In the genomic region with DNA sequence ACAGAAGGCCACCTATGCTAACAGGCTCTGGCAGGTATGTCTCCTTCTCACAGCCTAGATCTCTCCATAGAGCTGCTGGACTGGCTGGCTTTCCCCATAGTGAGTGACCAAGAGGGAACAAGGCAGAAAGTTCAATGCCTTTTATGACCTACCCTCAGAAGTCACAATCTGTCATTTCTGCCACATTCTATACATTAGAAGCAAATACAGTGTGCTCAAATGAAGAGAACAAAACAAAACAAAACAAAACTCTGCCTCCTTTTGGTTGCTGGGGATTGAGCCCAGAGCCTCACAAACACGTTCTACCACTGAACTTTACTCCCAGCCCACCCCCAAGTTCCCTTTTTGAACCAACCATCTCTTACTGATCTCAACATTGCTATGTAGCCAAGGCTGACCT, we compare ENCODE assay signal across 9 mouse cellular contexts. TPM values are rescaled to one million over a fixed set of nuclear protein-coding genes. Genes with fewer than 3 reads are reported as not detected.
DNase-seq lines count a peak whose midpoint lies in the region; ATAC-seq and TF ChIP-seq lines count a peak whose summit lies in the region.
"Had no signal": no experiment of that assay in that cellular context is flagged by ENCODE, and none has a peak within 500 bp of the region (broad histone marks: within the 10 kb centered on the region; RNA-seq: fewer than 3 reads in every experiment).

A gene (minus strand): TSS at position 101 of the 400 bp plus-strand sequence.

- 61% methylated on average over 1 of the region's 1 CpGs for WGBS in forebrain, embryonic 13.5 days
- 80% methylated on average over 1 of the region's 1 CpGs for WGBS in limb, embryonic 13.5 days

- no peak within 1 kb of the TSS for H3K4me3 ChIP-seq in MEL (ENCODE audit: control insufficient read depth in 1 of 2, insufficient read depth in 1 of 2, low read depth in 2 of 2, low read length in 2 of 2)
- no peak within 1 kb of the TSS for H3K4me3 ChIP-seq in forebrain, embryonic 13.5 days
- H3K4me3 ChIP-seq in limb, embryonic 13.5 days, result no peak within 1 kb of the TSS
- H3K4me3 ChIP-seq: erythroblast, embryonic 14.5 days had no signal

- no peak within 1 kb of the TSS for H3K27ac ChIP-seq in MEL (ENCODE audit: control insufficient read depth, low read depth, low read length)
- H3K27ac ChIP-seq in forebrain, embryonic 13.5 days, result no peak within 1 kb of the TSS
- H3K27ac ChIP-seq in limb, embryonic 13.5 days, result no peak within 1 kb of the TSS

- no peaks in the 10 kb centered on the region for H3K36me3 ChIP-seq in MEL (ENCODE audit: control insufficient read depth in 1 of 2, insufficient read depth in 2 of 2, low read length in 2 of 2)
- no peaks in the 10 kb centered on the region for H3K36me3 ChIP-seq in forebrain, embryonic 13.5 days (ENCODE audit: poor library complexity, severe bottlenecking)
- H3K36me3 ChIP-seq in limb, embryonic 13.5 days, result no peaks in the 10 kb centered on the region

- no peak within 1 kb of the TSS for H3K9ac ChIP-seq in MEL (ENCODE audit: control insufficient read depth, low read depth, low read length, poor library complexity, severe bottlenecking)
- no peak within 1 kb of the TSS for H3K9ac ChIP-seq in forebrain, embryonic 13.5 days
- no peak within 1 kb of the TSS for H3K9ac ChIP-seq in limb, embryonic 13.5 days

- ATAC-seq in CD4-positive, CD25-positive, alpha-beta regulatory T cell, adult 4 months, result no peak
- no peak for ATAC-seq in forebrain, embryonic 13.5 days
- ATAC-seq in limb, embryonic 13.5 days (ENCODE audit: low FRiP score, low read depth), result no peak

- H3K79me2 ChIP-seq in MEL (ENCODE audit: control insufficient read depth, insufficient read depth, low read length, poor library complexity), result no peaks in the 10 kb centered on the region

- no peak for TF ChIP-seq CTCF in MEL (IDR thresholded peaks at IDR 0.05 in 2 of 3, conservative IDR thresholded peaks at IDR 0.05 in 1 of 3; ENCODE audit: control insufficient read depth in 1 of 3, insufficient read depth in 1 of 3, low read depth in 2 of 3, low read length in 3 of 3, poor library complexity in 1 of 3, severe bottlenecking in 1 of 3)

- no peak within 1 kb of the TSS for H3K4me2 ChIP-seq in forebrain, embryonic 13.5 days
- H3K4me2 ChIP-seq in limb, embryonic 13.5 days (replicated peaks), result no peak within 1 kb of the TSS

- no peak for TF ChIP-seq POLR2A in MEL (IDR thresholded peaks at IDR 0.05; ENCODE audit: control insufficient read depth in 1 of 2, insufficient read depth in 1 of 2, low read depth in 1 of 2, low read length in 2 of 2, poor library complexity in 1 of 2)

- no peak for TF ChIP-seq EP300 in MEL (IDR thresholded peaks at IDR 0.05; ENCODE audit: low read depth in 1 of 2, low read length in 2 of 2)

- TF ChIP-seq RAD21 in MEL (IDR thresholded peaks at IDR 0.05; ENCODE audit: low read depth, low read length), result no peak

- no peaks in the 10 kb centered on the region for H3K4me1 ChIP-seq in MEL (ENCODE audit: control insufficient read depth in 1 of 2, insufficient read depth in 2 of 2, low read length in 2 of 2)
- H3K4me1 ChIP-seq in forebrain, embryonic 13.5 days, result no peaks in the 10 kb centered on the region
- H3K4me1 ChIP-seq in limb, embryonic 13.5 days, result no peaks in the 10 kb centered on the region

- no peak for DNase-seq in MEL (ENCODE audit: low read depth, low spot score)
- no peak for DNase-seq in heart, postnatal 36 days
- no peak for DNase-seq in cerebellum, adult 8-10 months
- DNase-seq in kidney, adult 18-20 months, result no peak
- DNase-seq in thymus, postnatal 36 days, result no peak

- intact Hi-C loops in heart, postnatal 36 days (cut with DNase I), result no loop called here

- no peaks in the 10 kb centered on the region for H3K27me3 ChIP-seq in MEL (ENCODE audit: control insufficient read depth in 1 of 2, insufficient read depth in 2 of 2, low read length in 2 of 2)
- no peaks in the 10 kb centered on the region for H3K27me3 ChIP-seq in forebrain, embryonic 13.5 days
- H3K27me3 ChIP-seq in limb, embryonic 13.5 days, result no peaks in the 10 kb centered on the region

- no peaks in the 10 kb centered on the region for H3K9me3 ChIP-seq in MEL (replicated peaks; ENCODE audit: insufficient read depth, low read length)
- no peaks in the 10 kb centered on the region for H3K9me3 ChIP-seq in forebrain, embryonic 13.5 days (replicated peaks)
- no peaks in the 10 kb centered on the region for H3K9me3 ChIP-seq in limb, embryonic 13.5 days

TF ChIP-seq in MEL, 35 proteins besides CTCF, POLR2A, EP300 and RAD21:
- no peak for TF ChIP-seq ELF1 (IDR thresholded peaks at IDR 0.05; ENCODE audit: low read depth, low read length)
- TF ChIP-seq HCFC1 (IDR thresholded peaks at IDR 0.05; ENCODE audit: low read depth, low read length), result no peak
- TF ChIP-seq ZKSCAN1 (IDR thresholded peaks at IDR 0.05; ENCODE audit: low read depth, low read length), result no peak
- TF ChIP-seq ETS1 (IDR thresholded peaks at IDR 0.05; ENCODE audit: low read depth, low read length), result no peak
- TF ChIP-seq MYB (IDR thresholded peaks at IDR 0.05; ENCODE audit: low read depth, low read length), result no peak
- no peak for TF ChIP-seq ZMIZ1 (IDR thresholded peaks at IDR 0.05; ENCODE audit: low read depth, low read length)
- no peak for TF ChIP-seq NRF1 (IDR thresholded peaks at IDR 0.05; ENCODE audit: insufficient read depth, low read depth, low read length, poor library complexity, severe bottlenecking)
- no peak for TF ChIP-seq CHD2 (IDR thresholded peaks at IDR 0.05; ENCODE audit: low read length)
- TF ChIP-seq MAX (IDR thresholded peaks at IDR 0.05; ENCODE audit: low read length), result no peak
- TF ChIP-seq BHLHE40 (IDR thresholded peaks at IDR 0.05; ENCODE audit: borderline replicate concordance, low read depth, low read length), result no peak
- no peak for TF ChIP-seq E2F4 (IDR thresholded peaks at IDR 0.05; ENCODE audit: borderline replicate concordance, low read depth, low read length)
- no peak for TF ChIP-seq POLR2AphosphoS2 (IDR thresholded peaks at IDR 0.05; ENCODE audit: low read length)
- no peak for TF ChIP-seq SIN3A (IDR thresholded peaks at IDR 0.05; ENCODE audit: low read length)
- no peak for TF ChIP-seq GATA1 (IDR thresholded peaks at IDR 0.05; ENCODE audit: low read depth, low read length)
- TF ChIP-seq MXI1 (IDR thresholded peaks at IDR 0.05; ENCODE audit: low read depth, low read length), result no peak
- TF ChIP-seq RCOR1 (IDR thresholded peaks at IDR 0.05; ENCODE audit: low read depth, low read length), result no peak
- no peak for TF ChIP-seq GABPA (IDR thresholded peaks at IDR 0.05; ENCODE audit: low read depth, low read length)
- TF ChIP-seq UBTF (IDR thresholded peaks at IDR 0.05; ENCODE audit: borderline replicate concordance, insufficient read depth, low read depth, low read length), result no peak

RNA-seq across cellular contexts. Expression of the gene that starts here (rescaled TPM):
- polyA plus RNA-seq in CD4-positive, CD25-positive, alpha-beta regulatory T cell, adult 4 months (2017; shearing (Covaris generic)), result 10 to 100 TPM; 85.5 to 86.7 TPM
- total RNA-seq in MEL (2012; rRNA removed), result 11.2 and 13.3 TPM in 2 replicates
- polyA plus RNA-seq in MEL (2012; ENCODE audit: insufficient read depth in 1 of 2, insufficient read length in 2 of 2, low read depth in 1 of 2, low replicate concordance in 2 of 2, missing spikeins in 1 of 2), result 10 to 100 TPM; 16.9 to 41.7 TPM
- 89.5 and 92.8 TPM in 2 replicates for polyA plus RNA-seq in forebrain, embryonic 13.5 days (2015; fragmentation: Nextera tagmentation; extraction: Ambion mirVana)
- total RNA-seq in heart, postnatal 36 days (2021), result 10 to 100 TPM; 35.9 to 36.5 TPM
- polyA plus RNA-seq in limb, embryonic 13.5 days (2015; fragmentation: Nextera tagmentation; extraction: Ambion mirVana), result 73.6 and 73.7 TPM in 2 replicates
